Mouse (Mus musculus) left cerebral cortex, postnatal 25 days (tissue): ENCODE results near the gene Ugt1a9. TPM values are rescaled to one million over a fixed set of nuclear protein-coding genes. Genes with fewer than 3 reads are reported as not detected.
"Not testable (repeated sequence)": the region's sequence is repeated elsewhere in the genome, so short reads cannot be mapped to it uniquely, and the experiment has no call there.

ENCODE experiments used
- DNase-seq, 2 experiments: peaks; one replicate each; pipeline ENCODE4 v3.0.0; 2022; ENCODE audit warnings: low spot score in 2 of 2, mixed read lengths in 1 of 2
- intact Hi-C: fragments of 180-260 bp; cut with DNase I; formaldehyde crosslinking; loops from one replicate; pipeline ENCODE4 v1.15.1; 2025
- total RNA-seq, 2 experiments: library from RNA; stranded (reverse); gene quantifications; 2 replicates each; pipeline ENCODE4 v1.2.3; 2021

Ugt1a9 gene
- total RNA-seq, 2 experiments from 2014 or later = not detected

DNA sequence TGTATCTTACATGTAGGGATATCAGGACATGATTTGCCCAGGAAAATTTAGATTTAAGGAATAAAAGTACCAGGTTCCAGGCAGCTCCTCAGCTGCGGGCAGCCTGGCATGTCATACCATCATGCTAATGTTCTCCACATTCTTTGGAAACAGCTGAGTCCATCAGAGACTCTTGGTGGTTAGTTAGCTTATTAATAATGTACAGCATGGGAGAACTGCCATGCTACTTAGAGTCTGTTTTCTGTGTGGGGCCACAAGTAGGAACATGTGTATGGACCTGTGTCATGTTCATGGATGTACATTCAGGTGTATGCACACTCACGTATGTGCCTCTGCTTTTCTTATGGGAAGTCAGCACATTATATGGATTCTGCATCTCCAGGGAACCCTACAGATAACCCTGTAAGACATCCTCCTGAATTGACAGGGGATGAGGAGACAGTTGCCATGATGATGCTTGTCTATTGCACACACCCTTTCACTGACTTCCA, 143.9 kb downstream of the Ugt1a9 start:
- no peak for DNase-seq
- intact Hi-C loops = no loop called here

DNA sequence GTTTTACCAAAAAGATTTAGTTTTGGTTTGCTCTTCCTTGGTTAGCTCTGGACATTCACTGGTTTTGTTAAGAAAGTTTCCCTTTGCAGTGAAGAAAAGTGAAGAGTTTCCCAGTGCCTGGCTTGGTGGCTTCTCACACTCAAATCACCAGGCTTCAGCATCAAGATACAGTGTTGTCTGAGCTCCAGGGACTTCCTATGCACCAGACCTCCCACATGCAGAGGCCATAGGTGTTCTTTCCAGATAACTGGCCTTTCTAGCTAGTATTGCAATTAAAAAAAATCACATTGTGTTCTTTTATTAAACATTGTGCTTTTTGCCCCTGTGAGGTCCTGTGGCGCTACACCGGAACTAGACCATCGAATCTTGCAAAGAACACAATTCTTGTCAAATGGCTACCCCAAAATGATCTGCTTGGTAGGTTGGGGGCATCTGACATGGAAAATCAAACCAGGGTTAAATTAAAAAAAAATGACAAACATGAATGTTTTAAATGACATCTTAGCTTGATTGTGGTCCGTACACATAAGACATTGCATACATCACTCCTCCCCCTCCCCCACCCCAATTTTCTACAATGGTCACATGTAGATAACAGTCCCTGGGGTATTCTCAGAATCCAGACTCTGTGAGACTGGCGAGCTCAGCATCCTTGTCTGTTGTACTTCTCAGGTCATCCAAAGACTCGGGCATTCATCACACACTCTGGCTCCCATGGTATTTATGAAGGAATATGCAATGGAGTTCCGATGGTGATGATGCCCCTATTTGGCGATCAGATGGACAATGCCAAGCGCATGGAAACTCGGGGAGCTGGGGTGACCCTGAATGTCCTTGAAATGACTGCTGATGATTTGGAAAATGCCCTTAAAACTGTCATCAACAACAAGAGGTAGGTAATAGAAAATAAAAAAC, 145.1 kb downstream of the Ugt1a9 start:
- intact Hi-C loops = no loop called here
- DNase-seq = no peak

DNA sequence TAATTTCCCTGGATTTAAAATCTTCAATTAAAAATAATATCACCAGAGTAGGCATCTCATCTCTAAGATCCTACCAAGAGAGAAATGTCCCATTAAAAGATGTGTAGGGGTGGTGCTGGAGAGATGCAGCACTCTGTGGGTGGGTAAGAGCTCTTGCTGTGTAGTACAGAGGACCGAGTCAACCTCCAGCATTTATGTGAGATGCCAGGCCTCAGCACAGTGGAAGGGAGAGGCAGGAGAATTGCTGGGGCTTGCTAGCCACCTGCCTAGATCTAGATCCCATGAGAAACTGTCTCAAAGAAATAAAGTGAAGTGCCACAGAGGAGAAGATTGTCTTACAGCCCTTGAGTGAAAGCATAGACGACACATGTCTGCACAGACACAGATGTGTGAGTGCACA, 146.0 kb downstream of the Ugt1a9 start:
- intact Hi-C loops = no loop called here
- DNase-seq = no peak

DNA sequence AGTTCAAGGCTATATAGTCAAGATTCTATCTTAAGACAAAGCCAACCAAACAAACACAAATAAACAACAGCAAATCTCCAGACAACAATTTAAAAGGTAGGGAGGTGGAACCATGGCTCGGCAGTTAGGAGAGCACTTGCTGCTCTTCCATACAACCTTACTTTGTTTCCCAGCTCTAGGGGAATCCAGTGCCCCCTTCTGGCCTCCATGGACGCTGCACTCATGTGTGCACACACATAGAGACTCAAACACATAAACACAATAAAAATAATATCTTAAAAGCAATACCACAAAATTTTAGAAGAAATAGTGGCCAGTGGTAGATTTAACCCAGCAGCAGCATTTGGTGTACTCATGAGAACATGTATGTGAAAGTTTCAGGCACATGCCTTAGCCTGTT, 146.5 kb downstream of the Ugt1a9 start:
- intact Hi-C loops = no loop called here
- DNase-seq = no peak

DNA sequence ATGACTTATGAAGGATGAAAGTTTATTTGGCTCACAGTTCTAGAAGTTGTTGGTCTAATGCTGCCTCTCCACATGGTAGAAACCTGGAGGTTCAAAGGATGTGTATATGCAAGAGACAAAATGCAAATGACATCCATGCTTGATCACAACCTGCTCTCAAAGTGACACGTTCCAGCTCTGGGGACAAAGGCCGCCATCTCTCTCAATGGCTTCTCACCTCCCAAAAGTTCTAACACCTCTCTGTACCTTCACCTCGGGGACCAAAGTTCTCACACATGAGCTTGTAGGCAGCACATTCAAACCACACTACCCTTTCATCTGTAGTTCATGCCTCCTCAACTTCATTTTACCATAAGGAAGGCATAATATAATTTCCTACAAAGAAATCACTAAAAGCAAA, 147.0 kb downstream of the Ugt1a9 start:
- intact Hi-C loops = no loop called here
- no peak for DNase-seq

DNA sequence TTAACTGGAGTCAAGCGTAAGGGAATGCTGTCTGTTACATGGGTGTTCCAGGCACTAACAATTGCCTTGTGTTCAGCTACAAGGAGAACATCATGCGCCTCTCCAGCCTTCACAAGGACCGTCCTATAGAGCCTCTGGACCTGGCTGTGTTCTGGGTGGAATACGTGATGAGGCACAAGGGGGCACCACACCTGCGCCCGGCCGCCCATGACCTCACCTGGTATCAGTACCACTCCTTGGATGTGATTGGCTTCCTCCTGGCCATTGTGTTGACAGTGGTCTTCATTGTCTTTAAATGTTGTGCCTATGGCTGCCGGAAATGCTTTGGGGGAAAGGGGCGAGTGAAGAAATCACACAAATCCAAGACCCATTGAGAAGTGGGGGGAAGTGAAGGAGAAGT, 147.5 kb downstream of the Ugt1a9 start:
- no peak for DNase-seq
- intact Hi-C loops = no loop called here

DNA sequence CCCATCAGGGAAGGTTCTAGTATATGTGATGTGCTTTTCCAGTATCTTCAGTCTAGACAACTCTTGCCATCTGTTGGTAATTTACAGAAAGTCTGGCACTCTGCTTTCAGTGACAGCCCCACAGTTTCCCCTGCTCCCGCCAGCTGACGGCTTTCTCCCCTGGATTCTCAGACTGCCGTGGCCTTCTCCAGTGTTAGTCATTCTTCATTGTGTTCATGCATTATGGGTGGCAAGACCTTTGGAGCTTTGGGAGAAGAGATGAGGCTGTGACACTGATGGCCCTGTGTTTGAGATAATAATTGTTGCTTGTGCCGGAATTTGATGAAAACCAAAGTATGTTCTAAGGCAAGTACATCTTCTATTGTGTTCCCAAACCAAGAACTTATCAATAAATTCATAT, 148.0 kb downstream of the Ugt1a9 start:
- intact Hi-C loops = no loop called here
- no peak for DNase-seq

DNA sequence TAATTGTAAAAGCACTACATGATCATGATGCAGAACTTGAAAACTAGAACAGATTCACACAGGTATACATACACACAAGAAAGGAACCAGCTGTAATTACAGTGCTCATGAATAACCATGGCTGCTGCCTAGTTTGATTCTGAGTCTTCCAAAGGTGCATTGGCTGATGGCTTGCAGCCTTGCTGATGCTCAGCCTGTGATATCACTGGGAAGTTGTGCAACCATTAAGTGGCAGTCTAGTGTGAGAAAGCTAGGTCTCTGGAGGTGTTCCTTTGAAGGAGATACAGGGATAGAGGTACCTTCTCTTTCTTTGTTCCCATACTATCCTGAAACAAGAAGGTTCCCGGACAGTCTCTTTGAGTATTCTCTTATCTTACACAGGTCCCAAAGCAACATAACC, 148.5 kb downstream of the Ugt1a9 start:
- no peak for DNase-seq
- intact Hi-C loops = no loop called here

DNA sequence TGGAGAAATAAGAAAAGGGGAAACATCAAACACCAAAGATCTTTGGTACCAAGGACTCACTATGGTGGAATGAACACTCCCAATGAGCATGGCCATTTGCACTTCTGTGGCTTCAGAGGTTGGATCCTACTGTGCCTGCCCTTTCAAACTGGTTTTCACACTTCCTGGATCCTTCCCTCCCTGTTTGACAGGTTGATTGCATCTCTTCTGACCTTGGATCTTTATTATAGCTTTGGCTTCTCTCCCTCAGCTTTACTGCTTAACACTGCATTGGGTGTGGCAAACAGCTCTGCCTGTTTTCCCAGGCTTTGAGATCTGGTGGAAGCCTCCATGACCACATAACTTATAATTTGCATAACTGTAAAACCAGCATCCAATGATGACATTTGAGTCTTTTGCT, 149.7 kb downstream of the Ugt1a9 start:
- intact Hi-C loops = no loop called here
- DNase-seq = no peak

DNA sequence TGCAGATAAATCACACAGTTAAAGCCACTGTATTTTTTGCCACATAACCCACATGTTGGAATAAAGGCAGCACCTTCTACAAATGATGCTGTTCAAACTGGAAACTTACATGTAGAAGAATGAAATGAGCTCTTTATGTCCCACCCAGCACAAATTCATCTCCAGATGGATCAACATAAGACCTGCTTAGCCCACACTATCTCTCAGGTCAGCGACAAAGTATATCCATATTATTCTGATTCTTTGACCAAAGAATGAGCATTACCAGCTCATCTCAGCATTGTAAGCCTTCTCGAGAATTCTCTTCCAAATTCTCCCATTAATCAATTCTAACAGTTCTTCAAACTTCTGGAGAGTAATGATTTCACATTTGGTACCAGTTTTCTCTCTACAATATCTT, 151.6 kb downstream of the Ugt1a9 start:
- DNase-seq = no peak
- intact Hi-C loops = no loop called here

DNA sequence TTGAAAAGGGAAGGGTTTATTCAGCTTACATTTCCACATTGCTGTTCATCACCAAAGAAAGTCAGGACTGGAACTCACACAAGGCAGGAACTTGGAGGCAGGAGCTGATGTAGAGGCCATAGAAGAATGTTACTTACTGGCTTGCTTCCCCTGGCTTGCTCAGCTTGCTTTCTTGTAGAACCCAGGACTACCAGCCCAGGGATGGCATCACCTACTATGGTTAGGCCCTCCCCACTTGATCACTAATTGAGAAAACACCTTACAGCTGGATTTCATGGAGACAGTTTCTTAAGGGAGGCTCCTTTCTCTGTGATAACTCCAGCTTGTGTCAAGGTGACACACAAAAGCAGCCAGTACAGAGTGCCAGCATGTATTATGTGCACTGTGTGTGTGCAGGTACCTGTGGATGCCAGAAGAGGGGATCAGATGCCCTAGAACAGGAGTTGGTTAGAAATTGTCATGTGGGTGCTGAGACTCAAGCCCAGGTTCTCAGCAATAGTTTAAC, 152.5 kb downstream of the Ugt1a9 start:
- peak in 1 of 2 experiments; percentile 4 for DNase-seq
- intact Hi-C loops = not testable (repeated sequence)

DNA sequence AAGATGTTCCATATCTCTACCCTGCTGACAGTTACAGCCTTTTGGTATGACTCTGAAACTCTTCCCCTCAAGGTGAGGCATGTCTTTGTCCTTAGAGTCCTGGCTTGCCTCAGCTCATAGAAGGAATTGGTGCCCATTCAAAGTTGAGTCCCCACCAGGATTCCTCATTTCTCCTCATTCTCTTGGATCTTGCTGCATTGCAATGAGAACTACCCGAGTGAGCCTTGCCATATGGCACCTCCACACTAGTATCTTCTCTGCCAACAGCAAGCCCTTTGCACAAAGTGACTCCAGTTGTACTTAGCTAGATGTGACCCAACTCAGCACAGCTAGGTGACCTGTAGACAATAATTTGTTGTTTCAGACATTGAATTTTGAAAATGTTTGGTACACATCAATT, 153.0 kb downstream of the Ugt1a9 start:
- intact Hi-C loops = no loop called here
- DNase-seq = peak in 1 of 2 experiments; percentile 14

DNA sequence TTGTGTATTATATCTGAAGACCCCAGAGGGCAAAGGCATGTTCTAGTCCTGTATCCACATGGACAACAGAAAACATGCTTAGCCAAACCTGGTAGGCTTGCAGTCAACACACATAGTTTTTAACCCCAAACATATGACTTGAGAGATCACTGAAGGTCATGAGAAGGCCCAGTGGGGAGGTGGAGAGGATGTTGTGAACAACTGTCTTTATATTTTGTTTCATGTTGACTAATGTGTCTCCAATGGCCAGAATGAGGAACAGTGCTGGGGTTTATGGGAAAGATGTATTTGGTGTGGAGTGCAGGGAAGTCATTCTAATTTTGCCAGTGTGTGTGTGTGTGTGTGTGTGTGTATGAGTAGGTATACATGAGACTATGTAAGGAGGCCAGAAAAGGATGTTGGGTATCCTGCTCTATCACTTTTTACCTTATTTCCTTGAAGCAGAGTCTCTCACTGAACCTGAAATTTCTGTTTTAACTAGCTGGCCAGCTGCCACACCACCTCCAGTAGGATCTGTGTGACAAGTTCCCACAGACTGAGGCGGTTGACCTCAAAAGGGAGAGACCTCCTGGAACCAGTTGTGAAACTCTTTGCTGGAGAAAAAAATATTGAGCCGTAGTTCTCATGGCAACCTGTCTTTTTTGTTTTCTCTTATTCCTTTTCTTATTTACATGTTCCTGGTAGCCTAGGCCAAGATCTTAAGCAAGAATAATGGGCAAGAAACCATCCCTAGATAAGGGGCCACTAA, 153.6 kb downstream of the Ugt1a9 start:
- intact Hi-C loops = no loop called here

DNA sequence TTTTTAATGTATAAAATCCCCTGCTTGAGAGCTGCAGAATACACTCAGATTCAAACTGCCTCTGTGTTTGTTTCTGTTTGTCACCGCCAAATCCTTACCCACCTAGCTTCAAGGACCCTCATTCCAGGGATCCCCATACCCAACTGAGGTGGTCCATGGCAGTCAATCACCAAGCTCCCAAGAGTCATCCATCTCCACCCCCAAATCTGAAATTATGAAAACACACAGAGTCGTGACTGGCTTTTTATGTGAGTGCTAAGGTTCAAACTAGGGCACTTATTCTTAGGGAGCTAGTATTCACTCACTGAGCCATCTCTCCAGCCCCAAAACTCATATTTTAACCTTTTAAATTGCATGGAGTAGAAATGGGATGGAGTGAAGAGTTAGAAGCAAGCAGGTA, 154.7 kb downstream of the Ugt1a9 start:
- intact Hi-C loops, DNase-seq: not testable (repeated sequence)

More for the DNA sequence above, 153.6 kb downstream of the Ugt1a9 start:
- peak in 1 of 2 experiments; percentile 1 for DNase-seq

DNA sequence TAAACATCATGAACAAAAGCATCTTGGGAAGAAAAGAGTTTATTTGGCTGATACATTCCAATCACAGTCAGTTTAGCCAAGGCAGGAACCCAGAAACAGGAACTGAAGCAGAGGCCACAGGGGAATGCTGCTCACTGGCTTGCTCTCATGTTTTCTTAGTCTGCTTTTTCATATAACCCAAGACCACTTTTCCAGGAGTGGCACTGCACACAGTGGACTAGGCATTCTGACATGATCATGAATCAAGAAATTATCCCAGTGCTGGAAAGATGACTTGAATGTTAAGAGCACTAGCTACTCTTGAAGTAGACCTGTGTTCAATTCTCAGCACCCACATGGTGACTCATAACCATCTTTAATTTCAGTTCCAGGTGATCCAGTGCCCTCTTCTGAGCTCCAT, 155.1 kb downstream of the Ugt1a9 start:
- no peak for DNase-seq
- intact Hi-C loops = no loop called here

DNA sequence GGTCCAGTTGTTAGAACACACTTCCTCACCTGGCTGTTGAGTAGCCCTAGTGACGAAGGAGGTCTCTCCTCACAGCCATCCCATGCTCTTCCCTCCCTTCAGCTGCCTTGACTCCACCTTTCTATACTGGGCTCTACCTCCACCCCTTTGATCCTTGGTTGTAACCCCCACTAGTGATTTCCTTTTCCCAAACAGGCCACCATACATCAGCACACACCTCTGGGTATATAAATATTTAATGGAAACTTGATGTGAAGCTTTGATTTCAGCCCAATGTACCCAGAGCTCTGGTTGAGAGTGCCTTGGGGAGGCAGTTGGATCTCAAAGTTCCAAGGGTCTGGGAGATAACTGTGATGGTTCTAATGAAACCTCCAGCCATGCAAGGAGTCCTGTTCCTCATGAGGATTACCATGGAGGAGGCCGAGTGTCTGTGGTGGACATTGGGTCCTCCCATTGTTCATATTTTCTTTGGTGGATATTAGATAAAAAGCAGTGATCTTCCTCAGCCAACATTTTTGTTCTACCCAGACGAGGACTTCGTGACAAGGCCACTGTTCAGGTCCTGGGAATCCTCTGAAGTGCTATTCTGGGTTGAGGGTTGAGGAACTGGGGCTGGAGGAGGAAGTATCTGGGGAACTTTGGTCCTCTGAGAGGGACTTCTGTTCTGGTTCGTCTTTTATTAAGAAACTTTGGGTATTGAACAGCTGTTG, 156.2 kb downstream of the Ugt1a9 start, which contains the start of gene Mroh2a:
TSS of gene Mroh2a (plus strand) at position 317 of the 710 bp plus-strand sequence.
- no peak for DNase-seq
- intact Hi-C loops = no loop called here

DNA sequence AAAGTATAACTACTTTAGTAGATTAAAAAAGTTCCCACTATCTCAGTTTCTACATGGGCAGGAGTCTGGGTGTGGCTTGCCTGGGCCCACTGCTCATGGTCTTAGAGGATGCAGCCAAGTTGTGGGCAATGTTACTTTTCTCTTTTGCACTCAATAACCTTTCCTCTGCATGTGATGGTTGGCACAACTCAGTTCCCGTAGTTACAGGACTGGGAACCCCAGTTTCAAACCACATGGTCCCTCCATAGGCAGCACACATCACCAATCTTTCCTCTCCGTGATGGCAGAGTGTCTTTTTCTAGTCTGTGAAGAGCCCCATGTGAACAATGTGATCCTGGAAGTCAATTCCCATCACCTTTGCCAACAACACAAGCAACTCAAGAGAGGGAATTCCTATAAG, 156.9 kb downstream of the Ugt1a9 start:
- no peak for DNase-seq

DNA sequence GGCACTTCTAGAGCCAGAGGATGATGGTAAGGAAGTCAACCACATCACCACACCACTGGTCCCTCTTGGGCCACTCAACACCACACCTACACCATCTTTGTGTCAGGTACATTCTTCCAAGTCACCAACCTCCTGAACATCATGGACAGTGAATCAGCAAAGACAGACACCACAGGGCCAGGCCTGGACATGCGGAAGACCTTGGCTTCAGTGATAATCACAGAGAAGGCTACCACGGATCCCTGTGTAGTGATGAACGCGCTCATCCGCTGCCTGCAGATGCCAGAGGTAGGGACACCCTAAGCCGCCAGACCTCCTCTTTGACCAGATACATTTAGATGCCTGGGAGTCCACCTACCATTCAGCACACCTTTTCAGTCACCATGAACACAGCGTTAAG, 157.5 kb downstream of the Ugt1a9 start:
- no peak for DNase-seq
- intact Hi-C loops = no loop called here

More for the DNA sequence above, 156.9 kb downstream of the Ugt1a9 start:
- intact Hi-C loops = no loop called here

DNA sequence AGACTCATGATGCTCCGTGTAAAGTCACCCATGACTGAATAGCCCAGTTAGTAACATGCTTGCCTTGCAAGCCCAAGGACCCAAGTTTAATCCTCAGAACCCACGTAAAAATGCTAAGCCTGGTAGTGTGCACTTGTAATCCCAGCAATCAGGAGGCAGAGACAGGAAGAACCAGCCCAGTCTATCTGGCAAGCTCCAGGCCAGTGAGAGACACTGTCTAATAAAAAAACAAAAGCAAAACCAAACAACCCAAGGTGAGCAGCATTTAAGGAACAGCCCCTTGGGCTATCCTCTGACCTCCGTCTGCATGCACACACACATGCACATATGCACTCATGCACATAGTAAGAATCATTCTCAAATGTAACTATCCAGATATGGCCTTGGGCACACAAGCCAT, 159.0 kb downstream of the Ugt1a9 start:
- intact Hi-C loops = no loop called here

DNA sequence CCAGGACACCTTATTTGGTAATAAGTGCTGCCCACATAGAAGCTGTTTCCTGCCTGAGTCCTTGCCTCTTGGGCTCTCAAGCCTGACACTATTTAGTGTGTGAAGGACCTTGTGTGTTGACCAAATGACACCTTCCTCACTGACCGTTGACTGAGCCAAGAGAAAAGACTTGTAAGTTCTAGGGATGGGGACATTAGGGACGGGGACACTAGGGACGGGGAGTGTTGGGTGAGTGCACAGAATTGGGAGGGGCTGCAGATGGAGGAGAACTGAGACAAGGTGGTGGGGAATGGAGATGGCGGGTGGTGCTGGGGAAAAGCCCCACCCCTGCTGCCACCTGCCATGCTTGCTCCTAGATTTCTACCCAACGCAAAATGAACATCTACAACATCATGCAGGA, 159.4 kb downstream of the Ugt1a9 start:
- no peak for DNase-seq
- intact Hi-C loops = no loop called here

More for the DNA sequence above, 159.0 kb downstream of the Ugt1a9 start:
- no peak for DNase-seq
